Mouse (Mus musculus) ovary, postnatal 14 days (tissue): ENCODE measurements around the gene Dmwd.
A peak's percentile ranks its signal among the peaks of the same experiment; 100 is the strongest.

Experiments
- DNase-seq: peaks from one replicate; pipeline ENCODE4 v3.0.0; 2022; ENCODE audit warnings: low spot score

Gene Dmwd

DNA sequence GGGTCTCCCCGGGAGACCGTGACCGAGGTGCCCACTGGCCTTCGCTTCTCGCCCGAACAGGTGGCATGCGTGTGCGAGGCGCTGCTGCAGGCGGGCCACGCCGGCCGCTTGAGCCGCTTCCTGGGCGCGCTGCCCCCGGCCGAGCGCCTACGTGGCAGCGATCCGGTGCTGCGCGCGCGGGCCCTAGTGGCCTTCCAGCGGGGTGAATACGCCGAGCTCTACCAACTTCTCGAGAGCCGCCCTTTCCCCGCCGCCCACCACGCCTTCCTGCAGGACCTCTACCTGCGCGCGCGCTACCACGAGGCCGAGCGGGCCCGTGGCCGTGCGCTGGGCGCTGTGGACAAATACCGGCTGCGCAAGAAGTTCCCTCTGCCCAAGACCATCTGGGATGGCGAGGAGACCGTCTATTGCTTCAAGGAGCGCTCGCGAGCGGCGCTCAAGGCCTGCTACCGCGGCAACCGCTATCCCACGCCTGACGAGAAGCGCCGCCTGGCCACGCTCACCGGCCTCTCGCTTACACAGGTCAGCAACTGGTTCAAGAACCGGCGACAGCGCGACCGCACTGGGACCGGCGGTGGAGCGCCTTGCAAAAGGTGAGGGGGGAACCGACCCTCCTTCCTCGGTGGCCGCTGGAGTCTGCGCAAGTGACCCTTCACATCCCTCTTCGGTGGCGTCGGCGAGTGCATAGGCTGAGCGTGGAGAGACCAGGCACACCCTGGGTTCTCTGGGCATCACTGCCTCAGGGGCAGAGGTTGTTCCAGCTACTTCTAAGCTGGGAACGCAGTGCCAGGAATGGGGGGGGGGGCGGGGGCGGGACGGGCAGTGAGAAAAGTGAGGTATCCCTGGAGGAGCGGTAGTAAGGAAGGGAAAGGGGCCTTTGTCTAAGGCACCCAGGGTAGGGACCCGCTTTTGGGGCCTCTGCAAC is 19.1 kb downstream of the Dmwd start:
- peak; percentile 60 for DNase-seq

- DNase-seq = peak; percentile 57
Measured at GRCm38 (mm10) chr7:19095751-19096110, 19.7 kb downstream of the Dmwd start.

- DNase-seq = no peak
Measured at GRCm38 (mm10) chr7:19096421-19096976, 20.5 kb downstream of the Dmwd start.

GRCm38 (mm10) chr7:19097217-19097616 is 21.2 kb downstream of the Dmwd start:
- DNase-seq = no peak

GRCm38 (mm10) chr7:19097863-19098262 is 21.8 kb downstream of the Dmwd start:
- no peak for DNase-seq

GRCm38 (mm10) chr7:19098811-19099210 is 22.8 kb downstream of the Dmwd start:
- DNase-seq = no peak

DNA sequence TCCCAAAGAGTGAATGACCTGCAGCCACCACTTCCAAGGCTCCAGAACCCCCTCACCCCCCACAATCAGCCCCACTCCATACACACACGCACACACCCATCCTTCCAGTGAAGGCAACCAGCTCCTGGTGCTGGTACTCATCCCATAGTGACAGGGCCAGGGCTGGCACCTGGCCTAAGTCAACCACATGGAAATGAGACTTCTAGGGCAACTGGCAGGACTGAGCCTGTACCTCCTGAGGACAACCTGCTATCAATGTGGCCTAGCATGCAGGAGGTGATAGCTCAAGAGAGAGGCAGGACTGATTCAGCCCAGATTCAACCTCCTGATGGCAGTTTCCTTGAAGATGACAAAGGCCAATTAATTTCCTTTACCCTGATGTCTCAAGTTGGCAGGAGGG is 24.3 kb downstream of the Dmwd start:
- no peak for DNase-seq

GRCm38 (mm10) chr7:19103741-19104140 is 27.7 kb downstream of the Dmwd start:
- no peak for DNase-seq

DNA sequence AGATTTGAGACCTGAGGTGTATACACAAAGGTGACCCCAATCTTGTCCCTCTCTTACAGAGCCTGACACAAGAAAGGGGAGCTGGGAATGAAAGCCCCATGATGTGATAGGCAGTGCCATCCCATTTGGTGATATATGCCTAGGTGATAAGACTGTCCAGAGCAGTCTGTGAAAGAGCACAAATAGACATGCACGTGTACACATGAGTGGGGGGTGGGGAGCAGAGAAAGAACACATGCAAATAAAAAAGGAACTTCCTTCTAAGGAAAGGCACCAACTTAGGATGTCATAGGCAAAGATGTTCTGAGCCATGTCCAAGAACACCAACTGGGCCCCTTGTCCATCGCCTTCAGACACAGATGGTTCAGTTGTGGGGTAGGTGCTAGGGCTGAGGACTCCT is 28.5 kb downstream of the Dmwd start:
- no peak for DNase-seq

- DNase-seq = no peak
Measured at GRCm38 (mm10) chr7:19107436-19107835, 31.4 kb downstream of the Dmwd start.

DNA sequence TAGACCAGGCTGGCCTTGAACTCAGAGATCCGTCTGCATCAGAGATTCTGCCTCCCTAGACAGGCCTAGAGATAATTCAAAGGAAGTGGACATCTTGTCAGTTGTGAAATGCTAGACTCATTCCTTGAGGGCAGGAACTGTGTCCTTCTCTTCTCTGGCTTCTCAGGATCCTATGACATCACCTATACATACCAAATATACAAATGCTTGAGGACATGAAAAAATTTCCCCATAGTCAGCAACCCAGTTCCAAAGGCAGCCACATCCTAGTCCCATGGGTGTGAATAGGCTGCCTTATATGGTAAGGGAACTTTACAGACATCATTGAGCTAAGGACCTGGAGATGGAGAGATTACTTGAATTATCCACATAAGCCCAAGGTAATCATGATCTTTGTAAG is 33.5 kb downstream of the Dmwd start:
- no peak for DNase-seq

- DNase-seq = peak; percentile 37
Measured at GRCm38 (mm10) chr7:19118028-19118771, 42.2 kb downstream of the Dmwd start, which contains the start of gene Gm4969. Gene Gm4969, minus strand, starts transcription at chr7:19118368.

DNA sequence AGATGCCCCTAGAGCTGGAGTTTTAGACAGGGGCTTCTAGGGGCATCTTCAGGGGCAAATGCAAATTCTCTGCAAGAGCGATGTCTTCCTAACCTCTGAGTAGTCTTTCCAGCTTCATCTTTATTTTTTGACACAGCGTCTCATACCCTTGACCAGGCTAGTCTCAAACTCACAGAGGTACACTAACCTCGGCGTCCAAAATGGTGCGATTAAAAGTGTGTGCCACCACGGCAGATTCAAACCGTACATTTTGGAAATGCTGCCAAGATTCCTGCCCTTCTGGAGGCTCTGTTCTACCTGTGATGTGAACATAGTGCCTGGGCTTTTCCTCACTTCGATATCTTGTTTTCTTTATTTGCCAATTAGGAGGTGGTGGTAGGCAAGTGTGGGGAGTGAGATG is 43.1 kb downstream of the Dmwd start:
- no peak for DNase-seq

DNA sequence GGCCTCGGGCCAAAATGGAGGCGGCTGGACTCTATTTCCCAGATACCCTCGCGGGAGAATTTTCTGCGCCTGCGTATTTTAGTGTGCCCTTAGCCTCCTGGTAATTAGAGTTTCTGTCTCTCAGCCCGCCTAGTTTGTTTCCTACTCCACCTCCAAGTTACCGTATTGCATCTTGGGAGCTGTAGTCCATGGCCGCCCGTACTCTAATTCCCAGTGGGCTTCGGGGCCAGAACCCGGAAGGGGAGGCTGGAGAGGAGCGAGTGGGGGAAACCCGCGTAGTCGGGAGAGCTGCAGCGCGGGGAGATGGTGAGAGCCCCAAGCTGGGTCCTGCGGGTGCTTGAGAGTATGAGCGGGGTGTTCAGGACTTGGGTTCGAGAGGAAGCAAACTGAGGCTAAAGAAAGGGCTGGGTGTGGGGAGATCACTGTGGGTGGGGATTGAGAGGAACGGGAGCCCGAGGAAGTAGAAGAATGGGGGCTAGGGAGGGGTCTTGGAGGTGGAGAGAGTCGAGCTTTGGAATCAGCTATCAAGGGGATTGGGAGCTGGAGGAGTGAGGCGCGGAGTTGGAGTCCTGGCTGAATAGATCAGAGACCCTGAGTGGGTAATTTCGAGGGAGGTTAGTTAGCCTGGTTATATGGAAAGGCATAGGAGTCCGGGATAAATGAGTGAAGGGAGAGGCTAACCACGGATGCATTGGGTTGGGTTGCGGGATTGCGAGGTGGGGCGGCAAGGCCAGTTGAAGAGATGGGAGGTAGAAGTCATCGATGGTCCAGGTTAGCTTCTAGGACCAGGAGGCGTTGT is 43.8 kb downstream of the Dmwd start, which contains the start of gene Fbxo46:
Fbxo46 (plus strand) TSS at position 229 of the 799 bp plus-strand sequence.
- peak; percentile 87 for DNase-seq

DNA sequence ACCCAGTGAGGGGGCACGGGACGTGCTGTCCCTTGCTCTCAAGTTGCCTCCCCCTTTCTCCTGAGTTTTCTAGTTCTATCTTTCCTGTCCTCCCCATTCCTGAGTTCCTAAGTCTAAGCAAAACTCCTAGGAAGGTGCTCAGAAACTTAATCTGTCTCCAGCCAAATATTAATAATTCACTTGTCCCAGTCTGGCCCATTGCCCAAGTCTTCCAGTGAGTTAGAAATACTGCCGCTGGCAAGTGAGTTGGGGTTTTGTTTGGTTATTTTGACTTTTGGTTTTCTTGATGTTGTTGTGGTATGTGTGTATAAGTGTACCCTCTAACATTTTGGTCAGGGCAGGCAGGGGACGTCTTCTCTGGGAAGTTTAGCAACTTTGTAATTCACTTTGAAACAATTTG is 45.7 kb downstream of the Dmwd start:
- no peak for DNase-seq

DNA sequence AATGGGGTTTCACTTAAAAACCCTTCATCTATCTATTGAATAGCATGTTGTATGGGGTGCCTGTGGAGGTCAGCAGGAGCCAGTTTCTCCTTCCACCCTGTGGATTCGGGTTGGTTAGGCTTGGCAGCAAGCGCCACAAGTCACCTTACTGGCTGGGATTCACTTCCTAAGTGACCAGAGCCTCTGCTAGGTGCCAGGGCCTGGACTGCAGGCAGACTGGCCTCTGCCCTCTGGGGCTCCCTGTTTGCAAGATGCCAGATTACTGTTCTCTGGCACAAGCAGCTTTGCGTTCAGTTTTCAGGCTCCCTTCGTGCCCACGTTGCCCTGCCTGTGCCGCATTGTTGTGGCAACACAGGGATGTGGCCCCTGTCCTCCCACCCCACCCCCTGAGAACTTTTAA is 48.7 kb downstream of the Dmwd start:
- DNase-seq = no peak

- no peak for DNase-seq
Measured at GRCm38 (mm10) chr7:19127744-19128143, 51.7 kb downstream of the Dmwd start.

GRCm38 (mm10) chr7:19129396-19129795 is 53.4 kb downstream of the Dmwd start:
- DNase-seq = no peak

DNA sequence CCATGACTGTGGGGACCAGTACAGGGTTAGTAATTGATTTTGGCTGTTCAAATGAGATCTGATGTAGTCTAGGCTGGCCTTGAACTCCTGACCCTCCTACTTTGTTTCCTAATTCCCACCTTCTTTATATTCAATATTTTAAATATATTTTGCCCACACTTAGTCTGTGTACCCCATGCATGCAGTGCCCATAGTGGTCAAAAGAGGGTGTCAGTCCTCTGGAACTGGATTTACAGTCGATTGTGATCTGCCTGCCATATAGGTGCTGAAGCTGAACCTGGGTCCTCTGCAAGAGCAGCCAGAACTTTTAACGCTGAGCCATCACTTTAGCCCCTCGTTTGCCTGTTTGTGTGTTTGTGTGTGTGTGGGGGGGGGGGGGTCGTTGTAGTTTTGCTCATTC is 54.6 kb downstream of the Dmwd start:
- no peak for DNase-seq

DNA sequence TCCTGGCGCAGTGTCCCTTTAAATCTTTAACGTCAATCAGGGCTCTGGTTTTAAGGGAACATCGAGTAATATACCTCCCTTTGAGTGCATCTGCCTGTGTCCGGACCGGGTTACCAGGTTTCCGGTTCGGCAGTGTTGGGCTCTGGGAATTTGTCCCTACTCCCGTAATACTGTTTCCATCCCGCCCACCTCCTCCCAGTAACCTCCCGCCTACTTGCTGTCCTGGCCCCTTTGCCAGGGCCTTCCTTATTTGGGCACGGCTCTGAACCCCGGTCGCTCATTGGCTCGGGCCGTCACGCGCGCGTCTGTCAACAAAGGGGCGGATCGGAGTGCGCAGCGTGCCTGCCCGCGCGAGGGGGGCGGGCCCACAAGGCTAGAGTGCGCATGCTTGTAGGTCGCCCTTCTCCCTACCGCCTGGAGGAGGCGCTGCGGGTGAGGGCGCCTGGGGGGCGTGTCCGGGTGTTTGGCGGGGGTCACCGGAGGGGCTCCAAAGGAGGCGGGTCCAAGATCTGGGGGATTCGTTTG is 55.4 kb downstream of the Dmwd start:
- peak; percentile 95 for DNase-seq
